Mouse (Mus musculus) embryonic fibroblast, embryonic 13.5 days (primary cell): ENCODE results near the gene Ccdc155.

Experiments used
- CTCF ChIP-seq: IDR thresholded peaks from 2 replicates; pipeline ENCODE4 v1.5.1; 2011; ENCODE audit warnings: mild to moderate bottlenecking, control low read depth, low read length, moderate library complexity, borderline replicate concordance; ENCODE audit not compliant: insufficient read depth
- POLR2A ChIP-seq: IDR thresholded peaks from 2 replicates; pipeline ENCODE4 v1.6.1; 2011; ENCODE audit warnings: low read depth, mild to moderate bottlenecking, control low read depth, low read length, moderate library complexity

- TF ChIP-seq CTCF (no peak), POLR2A (no peak)
Observed at GRCm38 (mm10) chr7:45147267-45147666, 57.4 kb downstream of the Ccdc155 start.
